Mouse (Mus musculus) CD4-positive naive resting alpha-beta T cell, adult 57 days (primary cell): Measurements from ENCODE around the gene BC004004. TPM values are rescaled to one million over a fixed set of nuclear protein-coding genes. Genes with fewer than 3 reads are reported as not detected.

ENCODE experiments used
- total RNA-seq: library from RNA; stranded (reverse); gene quantifications from one replicate; pipeline ENCODE4 v1.2.4, GENCODE M21; 2023

Gene BC004004
- 44.0 TPM for total RNA-seq

DNA sequence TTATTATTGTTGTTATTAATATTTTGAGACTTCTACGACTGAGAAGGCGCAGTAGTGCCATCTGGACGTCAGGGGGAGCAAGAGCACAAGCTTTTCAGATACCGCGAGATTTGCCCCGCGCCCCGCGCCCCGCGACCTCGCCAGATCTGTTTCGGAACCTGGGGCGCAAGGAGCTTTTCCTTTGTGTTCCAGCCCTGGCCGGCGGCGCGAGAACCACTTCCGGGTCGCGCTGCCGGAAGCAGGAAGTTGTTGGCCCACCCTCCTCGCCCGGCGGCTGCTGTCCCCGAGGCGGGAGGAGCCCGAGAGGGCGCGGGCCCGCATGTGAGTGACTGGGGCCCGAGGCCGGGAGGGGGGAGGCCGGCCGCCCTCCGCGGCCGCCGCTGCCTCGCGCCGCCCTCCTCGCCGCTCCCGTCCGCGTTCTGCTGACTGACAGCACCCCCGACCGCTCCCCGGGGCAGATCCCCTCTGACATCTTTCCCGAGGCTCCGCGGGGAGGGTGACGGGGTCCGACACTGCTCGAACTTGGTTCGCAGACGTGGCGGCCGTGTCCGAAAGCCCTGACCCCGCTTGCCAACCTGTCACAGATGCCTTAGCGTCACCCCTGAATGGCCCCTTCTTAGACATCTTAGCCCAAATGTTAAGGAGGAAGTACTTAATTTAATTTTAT is at the start of gene BC004004:
Gene BC004004 (plus strand): TSS at position 107 of the 667 bp plus-strand sequence.

DNA sequence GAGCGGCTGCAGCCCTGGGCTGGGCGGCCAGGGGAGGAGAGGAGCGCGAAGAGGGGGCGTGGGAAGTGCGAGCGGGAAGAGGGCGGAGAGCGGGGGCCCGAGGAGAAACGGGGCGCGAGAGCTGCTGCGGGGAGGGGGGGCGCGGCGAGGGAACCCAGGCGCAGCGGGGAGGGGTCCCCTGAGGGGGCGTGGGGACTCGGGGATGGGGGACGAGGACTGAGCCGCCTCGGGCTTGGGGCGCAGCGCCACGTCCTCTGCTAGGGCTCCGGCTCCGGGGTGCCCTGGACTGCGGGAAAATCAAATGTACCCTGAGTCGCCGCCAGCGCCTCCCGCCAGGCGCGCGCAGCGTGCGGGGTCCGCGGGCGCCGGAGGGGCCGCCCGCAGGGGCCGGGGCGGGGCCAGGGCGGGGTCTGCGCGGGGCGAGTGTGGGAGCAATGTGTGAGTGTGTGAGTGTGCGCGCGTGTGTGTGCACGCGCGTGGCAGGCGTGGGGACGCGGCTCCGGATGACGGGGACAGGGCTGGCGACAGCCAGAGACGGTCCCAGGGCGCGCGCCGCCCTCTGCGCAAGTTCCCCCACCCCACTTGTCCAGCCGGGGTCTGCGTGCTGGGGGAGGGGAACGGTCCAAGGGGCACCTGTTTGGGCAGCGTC is 30.7 kb upstream of the BC004004 start, which contains the start of gene Cpne5:
Gene Cpne5 (minus strand): TSS at position 396 of the 649 bp plus-strand sequence.

DNA sequence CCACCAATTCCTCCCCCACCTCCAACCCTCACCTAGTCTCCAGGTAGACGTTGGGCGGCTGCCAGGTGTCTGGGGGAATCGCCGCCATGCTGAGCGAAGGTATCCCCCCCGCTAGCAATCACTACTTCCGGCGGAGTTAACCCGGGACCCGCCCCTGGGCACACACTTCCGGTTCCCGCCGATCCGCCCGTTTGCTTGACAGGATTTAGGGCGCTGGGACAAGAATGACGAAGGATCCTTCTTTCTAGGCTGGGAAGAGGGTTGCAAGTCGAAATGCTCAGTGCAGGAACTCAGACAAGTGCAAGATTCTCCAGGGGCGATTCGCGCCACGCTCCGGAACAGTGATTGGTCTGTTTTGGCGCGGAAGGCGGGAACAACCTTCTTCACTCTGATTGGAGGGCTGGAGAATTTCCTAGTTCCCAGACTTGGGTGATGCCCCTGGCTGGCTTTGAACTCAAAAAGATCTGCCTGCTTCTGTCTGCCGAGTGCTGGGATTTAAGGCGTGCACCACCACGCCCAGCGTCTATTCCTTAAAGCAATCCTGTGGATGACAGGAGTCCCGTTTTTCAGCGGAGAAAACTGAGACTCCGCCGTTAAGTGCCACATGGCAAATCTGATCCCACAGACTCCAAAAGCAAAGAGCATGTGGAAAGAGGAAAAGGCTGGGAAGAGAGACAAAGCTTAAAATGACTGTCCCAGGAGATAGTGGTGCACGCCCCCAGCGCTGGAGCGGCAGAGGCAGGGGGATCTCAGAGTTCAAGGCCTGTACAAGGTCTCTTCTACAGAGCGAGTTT is 4.6 kb upstream of the BC004004 start, which contains the start of gene Ppil1:
Gene Ppil1 (minus strand): TSS at position 347 of the 794 bp plus-strand sequence.

DNA sequence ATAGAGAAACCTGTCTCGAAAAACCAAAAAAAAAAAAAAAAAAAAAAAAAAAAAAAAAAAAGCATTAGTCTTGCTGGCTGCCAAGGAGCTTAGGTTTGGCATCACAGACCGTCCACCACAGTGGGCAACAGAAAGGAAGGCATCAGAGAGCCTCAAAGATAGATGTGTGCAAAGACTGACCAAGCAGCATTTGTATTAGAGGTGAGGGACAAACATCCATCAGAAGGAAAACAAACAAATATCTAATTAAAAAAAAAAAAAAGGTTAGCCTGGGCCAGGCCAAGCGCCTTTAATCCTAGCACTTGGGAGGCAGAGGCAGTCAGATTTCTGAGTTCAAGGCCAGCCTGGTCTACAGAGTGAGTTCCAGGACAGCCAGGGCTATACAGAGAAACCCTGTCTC is 48.8 kb downstream of the BC004004 start, which contains the start of gene Pi16:
Gene Pi16 (plus strand): TSS at position 301 of the 400 bp plus-strand sequence.

DNA sequence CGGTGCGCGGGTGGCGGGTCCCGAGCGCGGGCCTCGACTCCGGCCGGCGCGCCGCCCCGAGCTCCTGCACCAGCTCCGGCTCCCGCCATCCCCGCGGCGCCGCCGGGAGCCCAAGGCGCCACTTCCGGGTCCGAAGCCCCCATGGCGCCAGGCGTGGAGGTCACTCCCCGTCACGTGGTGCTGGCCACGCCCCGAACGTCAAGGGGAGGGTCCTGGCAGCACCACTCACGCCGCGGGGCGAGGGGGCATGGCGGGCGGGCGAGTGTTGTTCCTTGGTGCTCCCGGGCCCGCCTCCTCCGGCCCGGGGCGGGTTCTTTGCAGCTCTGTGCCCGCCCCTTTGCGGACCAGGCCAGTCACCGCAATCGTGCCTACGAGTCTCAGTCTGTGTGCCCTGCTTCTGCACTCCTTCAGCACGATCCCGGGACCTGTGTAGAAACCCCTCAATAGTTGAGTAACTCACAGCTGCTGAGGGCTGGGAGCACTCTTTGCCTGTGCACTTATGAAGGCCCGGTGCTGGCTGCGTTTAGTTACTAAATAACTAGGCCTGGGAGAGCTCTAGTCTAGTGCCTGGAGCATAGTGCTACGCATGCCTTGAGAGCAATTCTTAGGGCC is 79.2 kb downstream of the BC004004 start, which contains the start of gene Mtch1:
Gene Mtch1 (minus strand): TSS at position 290 of the 612 bp plus-strand sequence.

DNA sequence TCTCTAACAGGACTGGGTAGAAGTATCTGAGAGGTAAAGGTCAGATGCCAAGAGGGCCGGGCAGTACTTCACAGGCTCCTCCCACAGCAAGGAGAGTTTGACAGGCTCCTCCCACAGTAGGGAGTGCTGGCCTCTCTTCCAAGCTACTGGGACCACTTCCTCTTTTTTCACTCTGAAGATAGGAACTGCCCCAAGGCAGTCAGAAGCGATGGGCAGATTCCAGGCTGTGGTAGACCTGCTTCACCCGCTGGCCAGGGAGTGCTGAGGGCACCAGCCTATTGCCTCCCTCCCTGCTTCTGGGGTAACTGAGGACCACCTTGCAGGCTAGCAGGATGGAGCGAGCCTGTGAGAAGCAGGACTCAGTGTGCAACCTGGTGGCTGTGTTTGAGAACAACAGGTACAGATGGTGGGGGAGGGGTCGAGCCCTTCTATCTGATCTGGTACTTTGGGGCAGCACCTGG is 92.2 kb downstream of the BC004004 start, which contains the start of gene Fgd2:
Gene Fgd2 (plus strand): TSS at position 154 of the 461 bp plus-strand sequence.

Other genes starting within 250 kb of the BC004004 start
- gene Srsf3, start 236.2 kb upstream of the BC004004 start, total RNA-seq: 508 TPM
- 4.0 TPM for gene Cdkn1a, start 177.8 kb upstream of the BC004004 start, total RNA-seq
- gene Rab44, start 154.6 kb upstream of the BC004004 start, total RNA-seq: 0.80 TPM
- 0.18 TPM for gene Cpne5, start 30.6 kb upstream of the BC004004 start, total RNA-seq
- 11.5 TPM for gene Ppil1, start 4.6 kb upstream of the BC004004 start, total RNA-seq
- 1.8 TPM for gene Pi16, start 48.9 kb downstream of the BC004004 start, total RNA-seq
- gene Mtch1, start 79.1 kb downstream of the BC004004 start, total RNA-seq: 62.3 TPM
- gene Fgd2, start 92.1 kb downstream of the BC004004 start, total RNA-seq: 13.6 TPM
- 484 TPM for gene Pim1, start 222.0 kb downstream of the BC004004 start, total RNA-seq